Mouse (Mus musculus) heart, adult 2 months (tissue): ENCODE results near the gene B2m.

Experiments used
- CTCF ChIP-seq: fragments of 200-600 bp; IDR thresholded peaks from 2 replicates; pipeline ENCODE4 v1.8.1; 2022; ENCODE audit warnings: antibody characterized with exemption, mild to moderate bottlenecking, moderate library complexity
- POLR2A ChIP-seq: fragments of 200-500 bp; IDR thresholded peaks from 2 replicates; pipeline ENCODE4 v1.6.1; 2011; ENCODE audit warnings: mild to moderate bottlenecking, low read depth, low read length, control low read depth; ENCODE audit not compliant: insufficient read depth

DNA sequence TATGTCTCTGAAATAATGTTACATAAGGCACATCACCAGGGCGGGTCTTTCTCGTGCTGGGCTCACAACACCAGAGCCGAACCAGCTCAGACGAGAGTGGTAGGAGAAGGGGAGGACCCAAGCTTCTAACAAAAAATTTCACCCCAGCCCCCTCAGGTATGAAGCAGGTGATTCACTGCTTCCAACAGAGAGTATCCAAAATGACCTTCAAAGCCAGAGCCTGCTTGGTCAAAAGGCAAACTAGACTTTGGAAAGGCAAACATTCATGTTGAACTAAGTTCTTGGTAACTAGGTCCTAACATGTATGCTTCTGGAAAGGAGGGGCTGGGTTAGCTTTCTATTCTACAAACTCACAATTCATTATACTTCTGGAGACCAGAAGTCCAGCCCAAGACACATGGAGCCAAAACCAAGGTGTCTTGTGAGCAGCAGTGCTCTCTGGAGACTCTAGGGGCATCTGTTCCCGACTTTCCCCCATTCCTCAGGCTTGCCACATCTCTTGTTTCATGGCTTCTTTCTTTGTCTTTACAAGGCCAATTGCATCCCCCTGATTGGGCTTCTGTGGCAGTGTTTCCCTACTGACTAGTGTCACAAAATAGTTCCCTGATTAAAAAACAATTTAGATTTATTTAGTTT lies 6.0 kb upstream of the B2m start:
- peak; percentile 15 for TF ChIP-seq CTCF
- TF ChIP-seq POLR2A: no peak
